Mouse (Mus musculus) forebrain, embryonic 16.5 days (tissue): ENCODE measurements around the gene Cbs. TPM values are rescaled to one million over a fixed set of nuclear protein-coding genes. Genes with fewer than 3 reads are reported as not detected.
A peak's percentile ranks its signal among the peaks of the same experiment; 100 is the strongest.

Experiments
- ATAC-seq: fragments of 200-750 bp; cut with Nextera tagmentation; 2 replicates; pipeline ENCODE4 v1.8.0; 2017; ENCODE audit warnings: mild to moderate bottlenecking, moderate library complexity
- H3K27ac ChIP-seq: fragments of 300-500 bp; sonication (generic); 2 replicates; pipeline ENCODE4 v1.5.1; 2014; ENCODE audit warnings: low read length, control low read depth
- H3K27me3 ChIP-seq: fragments of 300-500 bp; sonication (generic); replicated peaks from 2 replicates; pipeline ENCODE4 v1.6.1; 2014; ENCODE audit warnings: low read length; ENCODE audit not compliant: control insufficient read depth, insufficient read depth
- H3K36me3 ChIP-seq: fragments of 300-500 bp; sonication (generic); 2 replicates; pipeline ENCODE4 v1.6.1; 2014; ENCODE audit not compliant: control insufficient read depth, insufficient read depth
- H3K4me1 ChIP-seq: fragments of 300-500 bp; sonication (generic); replicated peaks from 2 replicates; pipeline ENCODE4 v1.6.1; 2014; ENCODE audit warnings: low read length; ENCODE audit not compliant: control insufficient read depth, insufficient read depth
- H3K4me2 ChIP-seq: fragments of 300-500 bp; sonication (generic); 2 replicates; pipeline ENCODE4 v1.6.1; 2014; ENCODE audit warnings: mild to moderate bottlenecking, low read length, control low read depth
- H3K4me3 ChIP-seq: fragments of 300-500 bp; sonication (generic); replicated peaks from 2 replicates; pipeline ENCODE4 v1.5.1; 2014; ENCODE audit warnings: mild to moderate bottlenecking, low read length, control low read depth
- H3K9ac ChIP-seq: fragments of 300-500 bp; sonication (generic); replicated peaks from 2 replicates; pipeline ENCODE4 v1.6.1; 2014; ENCODE audit warnings: low read depth, low read length, control low read depth
- H3K9me3 ChIP-seq: fragments of 300-500 bp; sonication (generic); 2 replicates; pipeline ENCODE4 v1.6.1; 2016; ENCODE audit warnings: low read length; ENCODE audit not compliant: control insufficient read depth
- WGBS: fragments of 180-500 bp; shearing (Covaris S2); extraction: QIAGEN DNeasy Blood & Tissue Kit; methylation state at CpG from one replicate; pipeline ENCODE4 v1.1.7; 2014; 5-methylcytosine and 5-hydroxymethylcytosine counted together
- polyA plus RNA-seq: library from polyadenylated mRNA; unstranded; fragments of >200 nt; fragmentation: Nextera tagmentation; extraction: Ambion mirVana; gene quantifications from 2 replicates; pipeline ENCODE4 v1.2.1, GENCODE M21; 2015

Cbs gene
- polyA plus RNA-seq, 1 experiment from 2014 or later, result 8.7 TPM

GRCm38 (mm10) chr17:31668306-31668705 lies 31.3 kb upstream of the Cbs start:
- Histone ChIP-seq H3K27ac (no peak overlapping the region), H3K4me3 (no peak overlapping the region), H3K27me3 (no peaks in the 10 kb centered on the region), H3K9ac (no peak overlapping the region), H3K4me1 (no peaks in the 10 kb centered on the region), H3K9me3 (no peaks in the 10 kb centered on the region), H3K4me2 (no peak overlapping the region), H3K36me3 (no peaks in the 10 kb centered on the region)
- no peak for ATAC-seq
- 76% methylated on average over 8 of the region's 9 CpGs for whole genome bisulfite sequencing

- peak; percentile 69; the same call in 1 of the 2 replicates for ATAC-seq
- Histone ChIP-seq H3K4me3 (no peak overlapping the region), H3K4me1 (no peaks in the 10 kb centered on the region), H3K27me3 (no peaks in the 10 kb centered on the region), H3K4me2 (no peak overlapping the region), H3K36me3 (no peaks in the 10 kb centered on the region), H3K9ac (no peak overlapping the region), H3K27ac (no peak overlapping the region), H3K9me3 (no peaks in the 10 kb centered on the region)
- 10% methylated on average over 4 of the region's 4 CpGs for WGBS
These were observed 27.7 kb upstream of the Cbs start for GRCm38 (mm10) chr17:31664760-31665159.

- no peak overlapping the region for H3K4me3 ChIP-seq
- peaks cover 5% of the 10 kb centered on the region for H3K4me1 ChIP-seq
- ATAC-seq, result no peak
- H3K27ac ChIP-seq, result no peak overlapping the region
- no peaks in the 10 kb centered on the region for H3K36me3 ChIP-seq
- H3K9ac ChIP-seq, result no peak overlapping the region
- H3K9me3 ChIP-seq, result no peaks in the 10 kb centered on the region
- no peaks in the 10 kb centered on the region for H3K27me3 ChIP-seq
- no peak overlapping the region for H3K4me2 ChIP-seq
These were observed 25.8 kb upstream of the Cbs start for GRCm38 (mm10) chr17:31662855-31663254.

- Histone ChIP-seq H3K9ac (no peak overlapping the region), H3K4me3 (no peak overlapping the region), H3K27ac (peak overlapping the region; percentile 59), H3K27me3 (no peaks in the 10 kb centered on the region), H3K4me1 (peaks cover 18% of the 10 kb centered on the region), H3K36me3 (no peaks in the 10 kb centered on the region), H3K9me3 (no peaks in the 10 kb centered on the region), H3K4me2 (no peak overlapping the region)
- ATAC-seq, result no peak
- 49% methylated on average over 8 of the region's 8 CpGs for WGBS
These were observed 23.7 kb upstream of the Cbs start for GRCm38 (mm10) chr17:31660661-31661250.

- Histone ChIP-seq H3K36me3 (peaks cover 9% of the 10 kb centered on the region), H3K4me3 (peak within 1 kb of the TSS; percentile 49), H3K4me2 (peak within 1 kb of the TSS; percentile 74), H3K27ac (peak within 1 kb of the TSS; percentile 73), H3K9ac (peak within 1 kb of the TSS; percentile 80), H3K4me1 (peaks cover 18% of the 10 kb centered on the region), H3K9me3 (no peaks in the 10 kb centered on the region), H3K27me3 (no peaks in the 10 kb centered on the region)
- WGBS, result under 1% methylated on average over 72 of the region's 77 CpGs
- peak; percentile 98 for ATAC-seq
These were observed 21.6 kb upstream of the Cbs start, which contains the start of gene U2af1 for GRCm38 (mm10) chr17:31658468-31659185. U2af1 (minus strand) TSS chr17:31658892.

GRCm38 (mm10) chr17:31658136-31658467 lies 21.1 kb upstream of the Cbs start:
- H3K4me2 ChIP-seq, result peak overlapping the region; percentile 74
- peak overlapping the region; percentile 60 for H3K27ac ChIP-seq
- H3K4me1 ChIP-seq, result peaks cover 18% of the 10 kb centered on the region
- peak overlapping the region; percentile 80 for H3K9ac ChIP-seq
- no peak; the same call in 1 of the 2 replicates for ATAC-seq
- H3K9me3 ChIP-seq, result no peaks in the 10 kb centered on the region
- under 1% methylated on average over 27 of the region's 27 CpGs for WGBS
- peaks cover 13% of the 10 kb centered on the region for H3K36me3 ChIP-seq
- no peaks in the 10 kb centered on the region for H3K27me3 ChIP-seq
- H3K4me3 ChIP-seq, result peak overlapping the region; percentile 49

GRCm38 (mm10) chr17:31657141-31657983 lies 20.3 kb upstream of the Cbs start:
- ATAC-seq, result no peak
- Histone ChIP-seq H3K9me3 (no peaks in the 10 kb centered on the region), H3K4me3 (peak overlapping the region; percentile 49), H3K27ac (no peak overlapping the region), H3K27me3 (no peaks in the 10 kb centered on the region), H3K9ac (peak overlapping the region; percentile 80), H3K4me1 (peaks cover 18% of the 10 kb centered on the region), H3K4me2 (peak overlapping the region; percentile 74), H3K36me3 (peaks cover 17% of the 10 kb centered on the region)
- 54% methylated on average over 12 of the region's 12 CpGs for WGBS

GRCm38 (mm10) chr17:31656682-31657081 lies 19.6 kb upstream of the Cbs start:
- no peak overlapping the region for H3K4me2 ChIP-seq
- no peaks in the 10 kb centered on the region for H3K27me3 ChIP-seq
- H3K27ac ChIP-seq, result no peak overlapping the region
- WGBS, result 87% methylated on average over 5 of the region's 5 CpGs
- peaks cover 18% of the 10 kb centered on the region for H3K4me1 ChIP-seq
- no peak overlapping the region for H3K4me3 ChIP-seq
- no peak overlapping the region for H3K9ac ChIP-seq
- no peaks in the 10 kb centered on the region for H3K9me3 ChIP-seq
- peaks cover 23% of the 10 kb centered on the region for H3K36me3 ChIP-seq
- no peak for ATAC-seq

- peaks cover 18% of the 10 kb centered on the region for H3K4me1 ChIP-seq
- H3K27me3 ChIP-seq, result no peaks in the 10 kb centered on the region
- ATAC-seq, result no peak
- H3K27ac ChIP-seq, result no peak overlapping the region
- no peak overlapping the region for H3K4me2 ChIP-seq
- no peak overlapping the region for H3K9ac ChIP-seq
- H3K36me3 ChIP-seq, result peaks cover 36% of the 10 kb centered on the region
- 68% methylated on average over 4 of the region's 4 CpGs for WGBS
- no peak overlapping the region for H3K4me3 ChIP-seq
- no peaks in the 10 kb centered on the region for H3K9me3 ChIP-seq
These were observed 18.3 kb upstream of the Cbs start for GRCm38 (mm10) chr17:31655366-31655765.
